Mouse (Mus musculus) macrophage (primary cell): ENCODE measurements around the gene Fpr3. TPM values are rescaled to one million over a fixed set of nuclear protein-coding genes. Genes with fewer than 3 reads are reported as not detected.
"Not testable (repeated sequence)": the region's sequence is repeated elsewhere in the genome, so short reads cannot be mapped to it uniquely, and the experiment has no call there.

Experiments
- H3K27ac ChIP-seq: fragments of 350-480 bp; formaldehyde crosslinking; 2 replicates; pipeline ENCODE4 v1.9.0; 2021
- H3K36me3 ChIP-seq: fragments of 350-480 bp; formaldehyde crosslinking; 2 replicates; pipeline ENCODE4 v1.9.0; 2021; ENCODE audit errors: inconsistent target
- H3K4me3 ChIP-seq: fragments of 350-480 bp; formaldehyde crosslinking; 2 replicates; pipeline ENCODE4 v1.9.0; 2021; ENCODE audit errors: inconsistent target
- H3K79me2 ChIP-seq: fragments of 350-480 bp; formaldehyde crosslinking; 2 replicates; pipeline ENCODE4 v1.9.0; 2021; ENCODE audit errors: inconsistent target
- WGBS: methylation state at CpG from one replicate; pipeline ENCODE4 v1.1.7; 2026; ENCODE audit warnings: inconsistent platforms; ENCODE audit not compliant: missing documents; 5-methylcytosine and 5-hydroxymethylcytosine counted together
- polyA plus RNA-seq: library from polyadenylated mRNA; stranded (reverse); fragments of 250-400 nt; gene quantifications from 3 replicates; pipeline ENCODE4 v1.2.4, GENCODE M21; 2018; ENCODE audit warnings: inconsistent platforms

The Fpr3 gene
- polyA plus RNA-seq, 1 experiment from 2014 or later, result not detected

DNA sequence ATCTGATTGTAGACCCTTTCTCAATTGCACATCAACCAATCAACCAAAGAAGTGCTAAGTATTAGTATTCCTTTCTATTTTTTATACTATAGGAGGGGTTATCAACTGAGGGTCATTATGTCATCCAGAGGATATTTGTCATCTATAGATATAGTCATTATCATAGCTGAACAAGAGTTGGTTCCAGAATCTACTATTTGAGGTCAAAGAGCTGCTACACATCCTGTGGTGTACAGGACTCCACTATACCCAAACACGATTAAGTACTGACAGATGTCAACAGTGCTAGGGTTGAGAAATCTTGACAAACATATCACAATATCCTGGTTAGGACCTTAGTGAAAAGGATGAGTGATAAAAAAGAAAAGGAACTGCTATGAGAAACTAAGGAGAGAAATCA lies 29.7 kb downstream of the Fpr3 start:
- no peak overlapping the region for H3K4me3 ChIP-seq
- H3K36me3 ChIP-seq, result no peaks in the 10 kb centered on the region
- no peak overlapping the region for H3K27ac ChIP-seq
- 88% methylated on average over 1 of the region's 1 CpGs for WGBS
- no peaks in the 10 kb centered on the region for H3K79me2 ChIP-seq

DNA sequence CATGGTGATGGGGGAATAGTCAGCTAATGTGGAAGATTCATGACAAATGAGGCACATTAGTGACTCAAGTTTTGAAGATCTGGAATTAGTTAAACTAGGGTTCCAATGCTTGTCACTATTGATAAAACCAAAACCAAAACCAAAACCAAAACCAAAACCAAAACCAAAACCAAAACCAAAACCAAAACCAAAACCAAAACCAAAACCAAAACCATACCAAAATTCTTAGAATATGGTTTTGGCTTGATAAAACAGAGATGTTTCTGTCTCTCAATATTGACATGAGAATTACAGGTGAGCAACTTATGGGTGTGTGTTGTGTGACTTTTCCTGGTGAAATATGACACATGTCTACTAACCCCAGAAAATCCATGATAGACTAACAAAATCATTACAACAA lies 30.1 kb downstream of the Fpr3 start:
- Histone ChIP-seq H3K4me3 (no peak overlapping the region), H3K36me3 (no peaks in the 10 kb centered on the region), H3K79me2 (no peaks in the 10 kb centered on the region), H3K27ac (no peak overlapping the region)

DNA sequence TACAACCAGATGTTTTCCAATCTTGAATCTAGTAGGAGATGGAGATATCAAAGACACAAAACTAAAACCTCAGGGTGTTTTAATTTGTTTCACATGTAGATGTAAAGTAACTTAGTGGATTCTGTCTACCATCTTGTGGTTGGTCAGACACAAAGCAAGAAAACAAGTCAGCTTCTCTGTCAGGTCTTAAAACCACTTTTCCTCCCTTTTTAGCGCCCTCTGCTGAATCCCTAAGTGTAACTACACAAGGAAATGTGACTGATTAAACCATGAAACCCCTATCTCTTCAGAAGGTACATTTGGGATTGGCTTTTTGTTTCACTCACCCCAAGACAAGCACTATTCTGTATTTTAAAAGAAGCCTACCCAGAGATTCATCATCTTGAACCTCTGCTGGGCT lies 85.8 kb downstream of the Fpr3 start:
- 8% methylated on average over 1 of the region's 1 CpGs for WGBS
- Histone ChIP-seq H3K27ac (no peak overlapping the region), H3K36me3 (no peaks in the 10 kb centered on the region), H3K79me2 (no peaks in the 10 kb centered on the region), H3K4me3 (no peak overlapping the region)

DNA sequence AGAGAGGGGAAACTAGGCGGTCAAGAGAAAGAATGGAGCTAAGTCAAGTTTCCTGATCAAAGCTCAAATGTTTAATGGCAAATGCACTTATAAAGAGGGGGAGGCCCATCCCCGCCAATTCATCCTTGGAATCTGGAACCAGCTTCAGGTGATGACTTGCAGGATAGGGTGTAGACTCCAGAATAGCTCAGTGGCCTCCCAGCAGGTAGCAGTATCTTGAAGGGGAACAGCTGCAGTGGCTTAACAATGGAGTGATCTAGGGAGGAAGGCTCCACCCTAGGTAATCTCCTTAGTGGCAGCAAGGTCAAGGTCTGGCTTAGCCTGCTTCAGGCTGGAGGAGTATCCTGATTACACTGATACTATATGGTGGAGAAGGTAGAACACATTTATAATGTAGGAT lies 93.6 kb downstream of the Fpr3 start:
- whole genome bisulfite sequencing, result 72% methylated on average over 2 of the region's 2 CpGs
- not testable (repeated sequence) for H3K79me2 ChIP-seq, H3K27ac ChIP-seq, H3K4me3 ChIP-seq, H3K36me3 ChIP-seq

- WGBS, result 100% methylated on average over 1 of the region's 1 CpGs
- no peaks in the 10 kb centered on the region for H3K36me3 ChIP-seq
- H3K27ac ChIP-seq, result no peak overlapping the region
- no peaks in the 10 kb centered on the region for H3K79me2 ChIP-seq
- no peak overlapping the region for H3K4me3 ChIP-seq
These were observed 117.1 kb downstream of the Fpr3 start for GRCm38 (mm10) chr17:18004752-18005151.

Other genes starting within 250 kb of the Fpr3 start
- gene Vmn2r90, start 184.1 kb upstream of the Fpr3 start, polyA plus RNA-seq, result not detected in 3 replicates
- gene Spaca6, start 60.7 kb upstream of the Fpr3 start, polyA plus RNA-seq, result 0.64 to 1.0 TPM (median 0.86 TPM) in 3 replicates
- gene Has1, start 32.6 kb upstream of the Fpr3 start, polyA plus RNA-seq, result not detected in 3 replicates
- gene Fpr1, start 3.9 kb upstream of the Fpr3 start, polyA plus RNA-seq, result 1.2 to 2.3 TPM (median 2.2 TPM) in 3 replicates
- 1.1 to 6.3 TPM (median 2.6 TPM) in 3 replicates for gene Fpr2, start within 50 bp of the Fpr3 start, polyA plus RNA-seq
- gene Fpr-rs4, start 133.9 kb downstream of the Fpr3 start, polyA plus RNA-seq, result not detected in 3 replicates
- not detected in 3 replicates for gene Vmn2r124, start 161.6 kb downstream of the Fpr3 start, polyA plus RNA-seq
- not detected in 3 replicates for gene Vmn2r91, start 197.2 kb downstream of the Fpr3 start, polyA plus RNA-seq